Mouse (Mus musculus): Measurements from ENCODE around the gene Olfr640.

Olfr640 gene

DNA sequence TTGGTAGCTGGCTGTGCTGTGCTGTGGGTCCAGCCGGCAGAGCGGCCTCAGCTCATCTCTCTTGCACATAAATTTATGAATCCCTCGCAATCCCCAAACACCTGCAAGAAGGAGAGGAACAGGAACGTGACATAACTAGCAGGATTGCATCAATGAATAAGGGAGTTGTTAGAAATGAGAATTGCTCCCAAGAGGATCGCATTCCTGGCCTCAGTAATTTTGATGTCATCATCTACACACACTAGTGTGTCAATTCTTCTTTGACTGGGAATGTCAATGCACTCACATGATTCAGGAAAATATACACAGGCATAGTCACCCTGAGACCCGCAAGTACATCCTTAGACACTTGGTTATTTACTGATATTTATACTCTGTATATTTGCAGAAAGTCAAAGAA, at the start of gene Olfr640:
Gene Olfr640 (minus strand): TSS at position 101 of the 400 bp plus-strand sequence.
- in situ Hi-C loops (cut with MboI; ENCODE audit: unreplicated experiment in 2 of 2), result no loop called here

DNA sequence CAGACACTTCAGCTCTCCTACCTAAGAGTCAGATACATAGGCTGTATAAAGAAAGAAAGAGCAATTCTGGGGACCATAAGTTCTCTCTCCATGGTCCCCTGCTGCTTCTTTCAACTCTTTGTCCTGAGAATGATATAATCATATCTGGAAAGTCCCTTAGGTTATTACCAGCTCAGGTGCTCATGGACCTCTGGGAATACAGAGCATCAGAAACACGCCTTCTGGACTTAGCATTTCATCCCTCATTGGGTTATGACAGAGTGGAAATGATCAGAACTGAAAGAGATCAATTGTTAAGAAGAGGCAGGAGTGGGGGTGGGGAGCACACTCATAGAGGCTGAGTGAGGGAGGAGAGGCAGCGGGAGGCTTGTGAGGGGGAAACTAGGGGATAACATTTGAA, 46.4 kb upstream of the Olfr640 start, which contains the start of gene Olfr644:
Gene Olfr644 (minus strand): TSS at position 101 of the 400 bp plus-strand sequence.
- in situ Hi-C loops (cut with MboI; ENCODE audit: unreplicated experiment in 2 of 2), result no loop called here

GRCm38 (mm10) chr7:104061345-104061744, 36.0 kb upstream of the Olfr640 start, which contains the start of gene 4930516K23Rik:
TSS of gene 4930516K23Rik (minus strand) at chr7:104061445.
- in situ Hi-C loops (cut with MboI; ENCODE audit: unreplicated experiment in 2 of 2), result no loop called here

DNA sequence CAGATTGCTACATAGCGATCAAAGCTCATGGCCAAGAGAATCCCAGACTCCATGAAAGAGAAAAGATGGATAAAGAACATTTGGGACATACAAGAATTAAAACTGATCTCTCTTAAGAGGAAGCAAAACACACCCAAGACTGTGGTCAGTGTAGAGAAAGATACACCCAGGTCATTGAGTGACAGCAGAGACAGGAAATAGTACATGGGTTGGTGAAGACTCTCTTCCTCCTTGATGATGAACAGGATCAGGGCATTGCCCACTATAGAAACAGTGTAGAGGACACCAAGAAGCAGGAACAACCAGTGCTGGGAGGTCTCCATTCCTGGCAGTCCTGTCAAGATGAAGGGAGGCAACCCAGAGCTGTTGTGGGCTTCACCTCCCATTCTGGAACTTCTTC, 33.8 kb upstream of the Olfr640 start:
- in situ Hi-C loops (cut with MboI; ENCODE audit: unreplicated experiment in 2 of 2), result no loop called here

DNA sequence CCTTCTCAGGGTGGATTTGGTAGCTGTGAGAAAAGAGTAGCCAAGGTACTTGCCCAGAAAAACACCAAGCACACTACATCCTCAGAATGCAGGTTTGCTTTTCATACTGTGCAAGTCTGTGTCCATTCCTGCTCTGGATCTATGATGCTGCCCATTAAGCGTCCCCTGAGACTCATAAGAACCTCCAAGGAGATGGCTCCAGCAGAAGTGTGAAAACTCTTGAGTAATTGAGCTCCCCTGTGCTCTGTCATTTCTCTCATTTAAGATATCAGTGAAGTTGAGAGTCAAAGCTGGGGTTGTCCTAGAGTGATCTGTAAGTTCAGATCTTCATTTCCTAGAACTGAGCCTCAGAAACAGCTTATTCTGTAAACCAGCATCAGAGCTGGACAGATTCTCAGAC, 27.2 kb upstream of the Olfr640 start, which contains the start of gene Olfr642:
Gene Olfr642 (minus strand): TSS at position 101 of the 400 bp plus-strand sequence.
- in situ Hi-C loops (cut with MboI; ENCODE audit: unreplicated experiment in 2 of 2), result no loop called here

DNA sequence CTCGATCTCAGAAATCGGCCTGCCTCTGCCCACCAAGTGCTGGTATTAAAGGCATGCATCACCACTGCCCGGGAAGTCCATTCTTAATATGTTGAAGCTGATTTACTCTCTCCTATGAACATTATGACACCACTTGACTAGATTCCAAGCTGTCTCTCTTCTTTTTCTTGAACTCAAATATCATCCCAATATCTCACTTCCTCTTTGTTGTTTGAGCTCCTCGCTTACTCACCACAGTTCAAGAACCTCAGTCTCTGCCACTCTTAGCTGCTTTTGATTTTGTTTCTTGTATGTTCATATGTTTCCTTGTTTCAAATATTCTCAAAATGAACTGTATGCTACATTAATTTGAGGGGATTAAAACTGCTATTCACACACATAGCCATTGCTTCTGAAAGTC, 25.4 kb upstream of the Olfr640 start:
- in situ Hi-C loops (cut with MboI; ENCODE audit: unreplicated experiment in 2 of 2), result no loop called here

DNA sequence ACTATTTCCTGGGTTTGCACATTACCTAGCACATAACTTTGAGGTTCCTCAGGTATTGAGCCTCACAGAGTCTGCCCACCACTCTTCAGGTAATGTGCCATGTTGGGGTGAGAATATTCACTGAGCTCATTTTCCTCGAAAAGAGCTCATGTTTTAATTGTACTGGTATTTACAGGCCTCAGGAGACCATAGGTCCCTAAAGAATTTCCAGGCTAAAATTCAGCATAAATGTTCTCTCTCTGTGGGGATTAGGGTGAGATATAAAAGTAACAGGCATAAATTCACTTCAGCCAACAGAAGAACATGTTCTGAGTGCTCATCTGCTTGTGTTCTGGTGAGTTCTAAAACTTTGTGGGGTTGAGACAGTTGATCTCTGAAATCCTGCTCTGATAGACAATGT, 9.8 kb upstream of the Olfr640 start, which contains the start of gene Olfr641:
Gene Olfr641 (plus strand): TSS at position 301 of the 400 bp plus-strand sequence.
- in situ Hi-C loops (cut with MboI; ENCODE audit: unreplicated experiment in 2 of 2), result no loop called here

- in situ Hi-C loops (cut with MboI; ENCODE audit: unreplicated experiment in 2 of 2), result no loop called here
These were observed 1.6 kb upstream of the Olfr640 start for GRCm38 (mm10) chr7:104026978-104027377.

DNA sequence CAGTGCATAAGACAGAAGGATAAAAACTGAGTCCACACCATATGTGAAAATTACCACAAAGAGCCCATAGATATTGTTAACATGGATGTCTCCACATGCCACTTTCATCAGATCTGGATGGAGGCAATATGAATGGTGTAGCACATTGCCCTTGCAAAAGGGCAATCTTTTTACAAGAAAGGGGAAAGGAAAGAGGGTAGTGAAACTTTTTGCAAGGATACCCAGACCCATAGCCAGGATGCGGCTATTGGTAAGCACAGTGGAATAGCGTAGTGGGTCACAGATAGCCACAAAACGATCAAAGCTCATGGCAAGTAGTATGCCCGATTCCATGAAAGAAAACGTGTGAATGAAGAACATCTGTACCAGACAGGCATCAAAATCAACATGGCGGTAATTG, 3.7 kb downstream of the Olfr640 start:
- in situ Hi-C loops (cut with MboI; ENCODE audit: unreplicated experiment in 2 of 2), result no loop called here

- in situ Hi-C loops (cut with MboI; ENCODE audit: unreplicated experiment in 2 of 2), result no loop called here
These were observed 6.4 kb downstream of the Olfr640 start for GRCm38 (mm10) chr7:104018953-104019352.

GRCm38 (mm10) chr7:104017203-104017602, 8.2 kb downstream of the Olfr640 start, which contains the start of gene Olfr639:
TSS of gene Olfr639 (minus strand) at chr7:104017303.
- in situ Hi-C loops (cut with MboI; ENCODE audit: unreplicated experiment in 2 of 2), result no loop called here

DNA sequence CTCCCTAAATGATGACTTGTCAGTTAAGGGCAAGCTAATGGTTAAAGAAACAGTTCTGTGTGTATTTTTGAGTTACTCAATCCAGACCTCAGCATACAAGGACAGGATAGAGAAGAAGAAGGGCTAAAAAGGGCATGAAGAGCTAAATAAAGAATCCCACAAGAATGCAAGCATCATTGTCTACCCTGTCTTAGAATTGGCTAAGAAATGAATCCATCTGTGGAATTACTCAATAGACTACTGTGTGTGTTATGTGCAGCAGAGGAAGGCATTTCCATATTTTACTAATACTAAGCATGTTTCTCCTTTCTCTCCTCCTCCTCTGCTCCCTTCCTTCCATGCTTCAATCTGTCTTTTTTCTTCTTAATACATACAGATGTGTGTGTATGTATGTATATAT, 26.2 kb downstream of the Olfr640 start:
- in situ Hi-C loops (cut with MboI; ENCODE audit: unreplicated experiment in 2 of 2), result no loop called here

GRCm38 (mm10) chr7:103998446-103998845, 26.9 kb downstream of the Olfr640 start, which contains the start of gene Olfr638:
TSS of gene Olfr638 (plus strand) at chr7:103998746.
- in situ Hi-C loops (cut with MboI; ENCODE audit: unreplicated experiment in 2 of 2), result no loop called here

DNA sequence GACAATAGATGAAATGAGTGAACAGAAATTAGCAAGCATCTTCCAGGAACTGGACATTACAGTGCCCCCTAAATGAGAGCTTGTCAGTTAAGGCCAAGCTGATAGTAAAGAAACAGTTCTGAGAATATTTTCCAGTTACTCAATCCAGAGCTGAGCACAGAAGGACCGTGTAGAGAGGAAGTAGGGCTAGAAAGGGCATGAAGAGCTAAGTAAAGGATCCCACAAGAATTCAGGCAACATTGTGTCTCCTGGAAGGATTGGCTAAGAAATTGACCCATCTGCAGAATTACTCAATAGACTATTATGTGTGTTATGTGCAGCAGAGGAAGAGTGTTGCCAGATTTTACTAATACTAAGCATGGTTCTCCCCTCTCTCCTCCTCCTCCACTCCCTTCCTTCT, 53.6 kb downstream of the Olfr640 start:
- in situ Hi-C loops (cut with MboI; ENCODE audit: unreplicated experiment in 2 of 2), result no loop called here

GRCm38 (mm10) chr7:103970852-103971251, 54.5 kb downstream of the Olfr640 start, which contains the start of gene Olfr635:
TSS of gene Olfr635 (plus strand) at chr7:103971152.
- in situ Hi-C loops (cut with MboI; ENCODE audit: unreplicated experiment in 2 of 2), result no loop called here

Data from v-Abl transformed pro-B cells (cell line).